Mouse (Mus musculus) mature B cell (primary cell): ENCODE data around the gene Phactr4.

Experiments
- in situ Hi-C: fragments of 300-500 bp; cut with MboI; formaldehyde crosslinking; loops from 2 replicates; pipeline ENCODE4 v1.14.3; 2019

Gene Phactr4

DNA sequence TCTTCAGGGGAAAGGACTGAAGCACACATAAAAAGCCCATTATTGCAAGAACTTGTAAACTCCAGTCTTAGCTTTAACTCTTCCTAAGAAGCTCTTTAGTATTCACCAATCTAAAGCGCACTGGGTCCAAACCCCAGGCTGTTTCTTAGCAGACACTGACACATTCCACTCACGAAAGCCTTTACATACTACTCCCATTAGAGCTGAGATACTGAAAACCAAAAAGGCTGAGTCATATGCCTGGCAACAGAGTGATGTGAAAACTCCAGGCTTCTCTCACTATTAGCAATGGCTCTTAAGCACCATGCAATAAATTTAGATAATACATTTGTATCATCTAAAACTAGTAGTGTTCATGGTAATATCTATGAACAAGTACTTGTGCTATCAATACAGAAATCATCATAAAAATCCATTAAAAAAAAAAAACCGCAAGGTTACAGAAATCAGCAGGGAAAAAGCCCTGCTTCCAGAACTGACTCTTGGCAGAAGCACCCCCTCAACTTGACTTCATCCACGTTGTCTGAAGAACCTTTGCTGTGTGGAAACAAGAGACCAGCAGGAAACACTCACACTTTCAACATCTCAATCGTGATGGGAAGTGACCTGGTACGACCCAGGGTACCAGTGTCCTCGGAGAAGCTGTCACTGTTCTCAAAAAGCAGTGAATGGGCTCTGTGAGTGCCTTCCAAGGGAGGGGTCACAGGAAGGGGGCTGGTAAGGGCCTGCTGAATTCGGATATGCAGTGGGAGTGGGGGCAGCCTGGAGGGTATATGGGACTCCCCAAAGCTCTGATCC is 52.1 kb downstream of the Phactr4 start:
- in situ Hi-C loops = no loop called here

DNA sequence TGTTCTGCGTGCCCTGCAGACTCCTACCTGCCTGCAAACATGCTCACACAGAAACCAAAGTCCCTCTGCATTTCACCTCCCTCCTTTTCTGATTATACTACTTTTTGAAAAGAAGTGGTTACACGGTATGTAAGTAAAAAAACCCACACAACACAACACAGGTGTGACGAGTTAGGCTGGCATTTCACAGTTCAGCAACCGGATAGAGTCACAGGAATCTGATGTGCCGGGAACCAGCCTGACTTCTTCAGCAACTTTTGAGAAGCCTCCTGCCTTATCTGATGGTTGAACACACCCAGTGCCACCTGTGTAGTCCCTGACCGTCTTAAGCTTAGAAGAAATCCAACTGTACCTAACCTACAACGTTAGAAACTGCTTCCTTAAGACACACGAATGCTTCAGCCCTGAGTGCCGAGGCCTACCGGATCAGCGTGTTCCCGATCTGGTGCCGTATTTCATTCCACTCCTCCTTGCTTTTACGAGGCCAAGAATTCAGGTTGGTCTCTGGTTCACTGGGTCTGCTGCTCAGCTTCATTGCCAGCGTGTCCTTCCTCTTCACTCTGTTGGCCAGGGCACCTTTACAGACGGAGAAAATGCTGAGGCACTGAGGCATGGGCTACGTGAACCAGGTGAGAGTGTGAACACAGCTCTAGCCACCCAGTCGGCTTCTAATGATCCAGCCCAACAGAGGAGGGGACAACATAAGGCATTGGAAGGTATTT is 54.6 kb downstream of the Phactr4 start:
- in situ Hi-C loops = no loop called here

DNA sequence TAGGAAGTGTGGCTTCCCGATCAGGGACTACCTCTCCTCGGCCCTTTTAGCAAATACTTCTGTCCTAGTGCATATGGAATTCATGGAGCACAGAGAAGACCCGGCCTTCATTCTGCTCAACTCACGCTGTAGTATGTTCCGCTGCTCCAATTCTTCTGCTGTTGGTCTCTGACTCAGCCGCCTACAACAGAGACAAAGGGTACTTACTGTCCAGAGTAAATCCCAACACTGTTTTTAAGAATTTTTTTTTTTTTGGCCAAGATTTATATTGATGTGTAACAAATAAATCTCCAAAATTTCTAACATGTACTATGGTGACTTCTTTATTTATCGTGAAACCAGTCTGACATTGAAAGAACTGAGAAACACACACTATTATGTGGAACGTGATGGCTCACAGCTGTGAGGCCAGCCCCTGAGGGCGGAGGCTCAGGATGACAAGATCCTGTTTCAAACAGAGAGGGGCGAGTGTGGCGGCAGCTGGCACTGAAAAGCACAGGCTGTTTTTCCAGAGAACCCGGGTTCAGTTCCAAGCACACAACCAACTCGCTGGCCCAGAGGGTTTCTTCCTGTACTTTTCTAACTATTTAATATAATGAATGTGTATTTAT is 56.7 kb downstream of the Phactr4 start:
- in situ Hi-C loops = no loop called here

DNA sequence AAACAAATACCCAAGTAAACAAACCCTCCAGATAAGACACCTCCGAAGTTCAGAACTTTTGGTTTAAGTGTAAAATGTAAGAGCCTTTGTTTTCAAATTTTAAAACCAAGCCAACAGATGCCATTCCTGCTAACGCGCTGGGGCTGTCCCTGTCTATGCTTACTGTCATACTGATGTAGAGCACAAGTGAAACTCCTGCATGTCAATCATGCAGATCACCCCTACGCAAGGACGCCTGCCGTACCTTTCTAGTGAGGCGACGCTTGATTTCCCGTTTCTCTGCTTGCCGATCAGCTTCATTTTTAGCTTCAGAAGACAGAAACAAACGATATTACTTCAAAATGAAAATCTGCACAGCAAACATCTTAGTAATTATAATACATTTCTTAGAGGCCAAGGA is 58.8 kb downstream of the Phactr4 start:
- in situ Hi-C loops = no loop called here

DNA sequence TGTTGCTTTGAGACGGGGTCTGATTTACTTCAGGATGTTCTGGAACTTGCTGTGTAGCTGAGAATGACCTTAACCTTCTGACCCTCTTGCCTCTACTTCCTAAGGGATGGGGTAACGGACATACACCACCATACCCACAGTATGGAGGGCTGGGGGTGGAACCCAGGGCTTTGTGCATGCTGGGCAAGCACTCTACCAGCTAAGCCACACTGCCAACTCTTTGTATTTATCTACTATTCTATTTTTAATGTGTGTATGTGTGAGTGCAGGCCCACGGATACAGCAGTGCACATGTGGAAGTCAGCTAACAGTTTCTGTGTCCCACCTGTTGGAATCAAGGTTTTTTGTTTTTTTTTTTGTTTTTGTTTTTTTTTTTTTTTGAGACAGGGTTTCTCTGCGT is 62.8 kb downstream of the Phactr4 start:
- in situ Hi-C loops = no loop called here

DNA sequence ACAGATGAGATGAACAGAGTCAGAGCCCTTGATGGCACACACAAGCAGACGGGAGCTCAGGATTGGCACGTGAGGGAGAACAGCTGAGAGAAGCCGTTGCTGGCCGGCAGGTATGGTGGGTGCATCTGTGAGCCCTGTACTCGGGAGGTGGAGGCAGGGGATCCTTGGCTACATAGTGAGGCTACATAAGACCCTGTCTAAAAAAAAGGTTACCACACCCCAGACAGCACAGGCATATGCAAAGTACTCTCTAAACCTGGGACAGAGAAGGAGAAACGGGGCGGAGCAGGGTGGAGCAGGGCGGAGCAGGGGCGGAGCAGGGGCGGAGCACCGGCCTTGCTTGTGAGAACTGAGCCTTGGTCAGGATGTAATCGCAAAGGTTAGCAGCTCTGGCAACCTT is 66.1 kb downstream of the Phactr4 start:
- in situ Hi-C loops = no loop called here

DNA sequence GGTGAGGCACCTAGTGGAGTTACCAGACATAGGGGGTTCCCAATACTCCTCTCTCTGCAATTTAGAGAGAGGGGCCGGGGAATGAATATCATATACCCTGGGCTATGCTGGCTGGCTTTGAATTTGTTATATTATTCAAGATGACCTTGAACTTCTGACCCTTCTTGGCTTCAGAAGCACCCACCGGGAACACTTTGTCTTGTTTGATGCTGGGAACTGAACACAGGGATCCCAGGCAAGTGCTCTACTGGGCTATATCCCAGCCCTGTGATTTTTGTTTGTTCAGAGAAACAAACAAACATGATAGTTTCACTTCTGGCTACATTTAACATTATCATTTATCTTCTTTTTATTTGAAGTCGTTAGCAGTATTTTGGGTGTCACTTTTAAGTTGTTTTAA is 66.9 kb downstream of the Phactr4 start:
- in situ Hi-C loops = no loop called here

DNA sequence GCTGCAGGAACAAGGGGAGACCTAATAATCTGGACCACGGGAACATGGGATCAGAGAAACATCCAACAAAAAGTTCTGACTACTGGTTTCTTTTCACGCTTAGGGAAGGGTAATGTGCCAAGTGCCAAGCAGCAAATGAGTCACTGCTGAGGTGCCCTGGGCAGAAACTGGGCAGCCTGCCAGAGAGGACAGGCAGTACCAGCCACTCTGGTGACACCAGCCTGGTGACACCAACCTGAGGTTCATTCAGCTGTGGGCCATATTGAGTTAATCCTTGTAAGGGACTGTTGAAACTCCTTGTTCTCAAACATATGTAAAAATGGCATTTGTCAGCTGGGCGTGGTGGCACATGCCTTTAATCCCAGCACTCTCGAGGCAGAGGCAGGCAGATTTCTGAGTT is 67.7 kb downstream of the Phactr4 start:
- in situ Hi-C loops = no loop called here

DNA sequence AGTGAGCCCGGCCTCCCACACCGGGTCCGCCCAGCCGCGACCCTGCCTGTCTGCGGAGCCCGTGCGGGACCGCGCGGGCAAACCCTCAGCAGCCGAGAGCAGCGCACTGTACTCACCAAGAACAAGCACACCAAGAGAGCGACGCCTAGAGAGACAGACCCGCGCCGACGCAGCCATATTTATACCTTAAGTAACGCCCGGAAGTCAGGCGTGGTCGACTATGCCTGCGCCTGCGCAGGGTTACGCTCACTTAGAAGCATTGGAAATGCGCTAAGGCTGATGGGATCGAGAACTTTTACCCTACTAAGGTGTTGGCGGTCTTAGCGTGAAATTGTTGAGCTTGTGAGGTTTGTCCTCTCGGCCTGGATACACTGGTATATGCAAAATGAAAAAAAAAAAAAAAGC is 68.8 kb downstream of the Phactr4 start, which contains the start of gene Rcc1:
TSS of gene Rcc1 (minus strand) at position 125 of the 405 bp plus-strand sequence.
- in situ Hi-C loops = no loop called here

DNA sequence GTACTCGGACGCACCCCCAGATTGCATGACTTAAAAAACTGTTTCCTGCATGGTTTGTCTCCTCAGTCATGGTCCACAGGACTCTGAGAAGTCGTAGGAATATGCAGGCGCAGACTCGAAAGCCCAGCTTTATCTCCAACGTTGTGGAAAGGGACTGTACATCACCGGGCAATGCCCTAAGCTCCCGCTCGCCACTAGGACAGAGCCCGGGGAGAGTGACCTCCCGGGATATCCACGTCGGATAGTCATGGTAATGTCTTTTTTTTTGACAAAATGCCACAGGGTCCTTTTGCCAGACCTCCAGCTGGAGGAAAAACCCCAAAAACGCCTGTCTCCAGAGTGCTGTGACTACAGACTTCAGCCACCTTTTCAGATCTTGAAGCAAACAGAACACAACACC is 69.5 kb downstream of the Phactr4 start:
- in situ Hi-C loops = no loop called here

DNA sequence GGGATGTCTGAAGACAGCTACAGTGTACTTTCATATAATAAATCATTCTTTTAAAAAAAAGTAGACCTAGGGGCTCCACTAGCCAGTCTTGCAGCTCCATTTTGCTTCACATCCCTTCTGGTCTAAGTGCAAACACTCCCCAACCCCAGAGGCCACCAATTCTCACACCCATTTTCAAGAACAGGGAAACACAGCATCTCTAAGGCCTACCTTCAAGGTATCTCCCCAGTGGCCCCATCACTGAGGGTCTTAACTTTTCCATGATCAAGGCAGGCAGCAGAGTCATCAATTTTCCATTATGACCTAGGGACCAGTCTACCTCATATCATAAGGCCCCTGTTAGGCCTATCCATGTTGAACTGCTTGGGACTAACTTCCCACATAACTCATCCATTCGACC is 70.9 kb downstream of the Phactr4 start:
- in situ Hi-C loops = no loop called here

DNA sequence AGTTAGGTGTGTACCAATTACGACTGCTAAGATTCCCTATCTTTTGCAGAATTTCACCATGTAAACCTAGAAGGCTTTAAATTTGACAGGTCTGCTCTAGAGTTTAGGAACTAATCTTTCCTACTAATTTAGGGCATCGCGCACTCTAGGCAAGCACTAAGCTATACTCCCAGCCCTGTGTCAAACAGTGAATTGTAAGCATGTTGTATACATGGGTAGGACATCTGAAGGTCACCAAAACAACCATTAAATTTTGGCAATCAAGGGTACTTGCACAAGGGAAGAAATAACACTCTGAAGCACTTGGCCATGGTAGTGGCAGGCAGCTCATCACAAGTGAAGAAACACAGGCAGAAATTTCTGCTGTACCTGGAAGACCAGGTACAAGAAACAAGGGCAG is 71.4 kb downstream of the Phactr4 start:
- in situ Hi-C loops = no loop called here

DNA sequence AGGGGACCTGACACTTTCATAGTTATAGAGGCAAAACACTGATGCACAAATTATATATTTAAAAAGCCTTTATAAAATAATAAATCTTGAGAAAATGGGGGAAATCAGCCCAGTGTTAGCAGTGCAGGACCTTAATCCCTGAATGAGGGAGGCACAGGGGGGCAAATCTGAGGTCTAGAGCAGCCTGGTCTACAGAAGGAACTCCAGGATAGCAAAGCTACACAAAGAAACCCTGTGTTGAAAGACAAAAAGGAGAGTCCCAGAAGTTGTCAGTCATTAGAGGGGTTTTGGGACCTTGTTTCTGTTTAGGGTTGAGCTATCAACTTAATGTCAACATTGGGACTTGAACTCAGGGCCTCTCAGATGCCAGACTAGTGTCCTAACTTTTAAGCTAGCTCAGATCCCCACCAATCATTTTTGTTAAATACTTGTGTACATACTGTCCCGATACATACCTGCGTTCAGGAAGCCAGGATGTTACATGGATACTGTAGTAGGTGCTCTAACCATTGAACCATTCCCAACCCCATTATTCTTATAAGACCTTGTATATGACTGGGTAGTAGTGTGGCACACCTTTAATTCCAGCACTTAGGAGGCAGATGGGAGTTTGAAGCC is 72.1 kb downstream of the Phactr4 start:
- in situ Hi-C loops = no loop called here

DNA sequence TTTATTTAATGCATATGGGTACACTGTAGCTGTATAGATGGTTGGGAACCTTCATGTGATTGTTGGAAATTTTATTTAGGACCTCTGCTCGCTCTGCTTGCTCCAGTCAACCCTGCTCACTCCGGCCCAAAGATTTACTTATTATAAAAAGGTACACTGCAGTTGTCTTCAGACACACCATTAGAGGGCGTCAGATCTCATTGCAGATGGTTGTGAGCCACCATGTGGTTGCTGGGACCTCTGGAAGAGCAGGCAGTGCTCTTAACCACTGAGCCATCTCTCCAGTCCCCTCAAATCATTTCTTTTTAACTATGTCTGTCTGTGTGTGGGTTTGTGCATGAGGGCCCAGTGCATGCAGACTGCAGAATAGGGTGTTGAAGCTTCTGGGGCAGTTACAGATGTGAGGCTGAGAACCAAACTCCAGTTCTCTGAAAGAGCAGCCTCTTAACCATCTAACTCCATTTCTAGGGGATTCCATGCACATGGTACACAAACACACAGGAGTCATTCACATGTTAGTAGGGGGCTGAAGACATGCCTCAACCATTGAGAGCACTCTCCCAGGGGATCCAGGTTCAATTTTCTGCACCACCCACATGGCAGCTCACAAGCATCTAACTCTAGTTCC is 72.7 kb downstream of the Phactr4 start:
- in situ Hi-C loops = loop anchor here (10.0 kb wide), 1 partner anchor 135 kb away; the partner anchor contains the start of gene Ythdf2

DNA sequence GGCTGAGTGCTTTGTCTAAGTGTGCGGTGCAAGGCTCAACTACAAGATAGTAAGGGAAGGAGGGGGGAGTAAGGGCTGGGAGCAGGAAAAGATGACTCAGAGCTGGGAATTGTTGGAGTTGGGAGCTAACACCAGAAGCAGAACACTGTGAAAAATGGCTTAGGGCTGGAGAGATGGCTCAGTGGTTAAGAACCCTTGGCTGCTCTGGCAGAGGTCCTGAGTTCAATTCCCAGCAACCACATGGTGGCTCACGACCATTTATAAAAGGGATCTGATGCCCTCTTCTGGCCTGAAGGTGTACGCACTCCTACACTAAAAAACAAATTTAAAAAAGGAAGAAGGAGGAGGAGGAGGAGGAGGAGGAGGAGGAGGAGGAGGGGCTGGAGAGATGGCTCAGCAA is 75.6 kb downstream of the Phactr4 start:
- in situ Hi-C loops = loop anchor here (10.0 kb wide), 1 partner anchor 132 kb away; the partner anchor contains the start of gene Ythdf2

DNA sequence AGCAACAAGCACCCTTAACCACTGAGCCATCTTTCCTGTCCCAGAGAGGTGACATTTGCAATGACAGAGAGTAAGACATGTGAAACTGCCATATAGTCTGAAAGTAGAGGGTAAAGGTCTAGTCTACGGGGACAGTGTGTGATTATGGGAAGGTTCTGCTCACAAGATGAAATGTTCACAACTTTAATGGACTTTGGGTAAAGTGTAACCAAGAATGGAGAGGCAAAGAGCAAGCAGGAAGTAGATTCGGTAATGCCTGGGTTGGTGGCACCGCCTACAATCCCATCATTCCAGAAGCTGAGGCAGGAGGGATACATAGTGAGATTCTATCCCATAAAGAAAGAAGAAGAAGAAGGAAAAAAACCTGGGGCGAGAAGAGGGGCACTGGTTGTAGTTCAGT is 76.0 kb downstream of the Phactr4 start:
- in situ Hi-C loops = loop anchor here (10.0 kb wide), 1 partner anchor 131 kb away; the partner anchor contains the start of gene Ythdf2

DNA sequence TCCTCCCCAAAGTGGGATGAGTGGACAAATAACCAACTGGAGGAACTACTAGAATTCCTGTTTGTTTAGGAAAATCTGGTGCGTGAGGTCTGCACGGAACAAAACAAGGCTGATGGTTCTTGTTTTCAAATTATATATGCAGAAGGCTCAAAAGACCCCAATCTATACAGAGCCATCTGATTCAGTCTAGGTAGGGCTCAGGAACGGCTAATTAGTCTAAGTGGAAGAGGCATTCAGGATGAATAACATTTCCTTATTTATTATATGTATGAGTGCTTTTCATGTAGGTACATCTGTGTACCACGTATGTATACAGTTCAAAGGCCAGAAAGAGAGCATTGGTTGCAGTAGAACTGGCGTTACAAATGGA is 76.5 kb downstream of the Phactr4 start:
- in situ Hi-C loops = loop anchor here (10.0 kb wide), 1 partner anchor 131 kb away; the partner anchor contains the start of gene Ythdf2

DNA sequence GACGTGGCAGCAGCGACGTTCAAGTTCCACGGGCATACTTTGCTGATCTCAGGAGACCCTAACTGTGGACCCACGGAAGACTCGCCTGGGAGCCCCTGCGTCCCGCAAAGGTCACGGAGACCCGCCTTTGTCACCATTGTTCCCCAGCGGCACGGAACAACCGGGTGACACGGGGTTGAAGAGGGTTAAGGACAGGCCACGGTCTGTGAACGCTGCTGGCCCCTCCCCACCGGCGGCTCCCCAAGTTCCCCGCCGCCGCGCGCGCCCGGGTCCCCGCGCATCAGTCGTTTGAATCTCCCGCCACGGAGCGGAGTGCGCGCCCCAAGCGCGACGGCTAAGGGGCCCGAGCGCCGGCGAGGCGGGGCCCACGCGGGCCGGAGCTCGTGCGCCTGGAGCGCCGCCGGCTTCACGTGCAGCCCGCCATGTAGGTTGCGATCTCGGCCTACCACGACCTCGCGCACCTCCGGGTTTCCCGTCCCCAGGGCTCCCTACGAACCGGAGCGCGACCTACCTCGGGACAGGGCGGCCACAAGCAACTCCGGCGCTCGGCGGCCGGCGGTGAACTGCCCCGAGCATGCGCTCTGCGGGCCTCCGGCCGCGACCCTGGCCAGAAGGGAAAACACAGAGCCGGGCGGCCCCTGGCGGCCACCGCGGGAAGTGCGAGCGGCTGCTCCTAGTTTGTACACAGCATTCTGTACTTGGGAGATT is 77.0 kb downstream of the Phactr4 start:
- in situ Hi-C loops = loop anchor here (10.0 kb wide), 1 partner anchor 130 kb away; the partner anchor contains the start of gene Ythdf2

DNA sequence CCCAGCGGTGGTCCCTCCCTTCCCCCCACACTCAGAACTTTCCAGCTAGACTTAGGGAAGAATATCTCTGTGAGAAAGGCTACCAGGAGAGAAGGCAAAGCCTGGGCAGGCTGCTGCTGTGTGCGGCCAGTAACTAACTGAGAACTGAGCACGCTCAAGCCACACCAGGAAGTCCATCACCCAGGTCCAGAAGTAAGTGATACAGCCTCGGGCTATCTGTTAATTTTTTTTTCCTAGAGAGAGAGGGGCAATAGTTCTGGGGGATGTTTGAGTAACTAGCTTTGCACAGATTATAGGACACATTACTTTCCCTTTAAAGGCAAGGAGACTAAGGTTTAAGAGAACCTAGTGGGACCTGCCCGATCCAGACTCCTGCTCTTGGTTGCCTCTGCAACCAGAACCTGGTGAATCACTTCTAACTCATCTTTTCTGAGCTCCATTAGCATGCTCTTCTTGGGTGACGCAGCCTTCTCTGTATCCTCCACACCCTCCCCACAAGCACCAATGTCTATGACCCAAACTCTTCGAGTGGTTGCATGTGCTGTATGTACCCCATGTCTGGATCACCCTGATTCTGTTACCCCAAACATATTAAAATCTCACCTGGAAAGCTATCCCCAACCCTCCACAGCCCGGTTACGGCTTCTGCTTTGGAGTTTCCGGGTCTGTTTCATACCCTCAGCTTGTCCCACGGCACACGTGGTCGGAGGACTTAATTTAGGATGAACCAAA is 77.7 kb downstream of the Phactr4 start:
- in situ Hi-C loops = loop anchor here (10.0 kb wide), 1 partner anchor 130 kb away; the partner anchor contains the start of gene Ythdf2

DNA sequence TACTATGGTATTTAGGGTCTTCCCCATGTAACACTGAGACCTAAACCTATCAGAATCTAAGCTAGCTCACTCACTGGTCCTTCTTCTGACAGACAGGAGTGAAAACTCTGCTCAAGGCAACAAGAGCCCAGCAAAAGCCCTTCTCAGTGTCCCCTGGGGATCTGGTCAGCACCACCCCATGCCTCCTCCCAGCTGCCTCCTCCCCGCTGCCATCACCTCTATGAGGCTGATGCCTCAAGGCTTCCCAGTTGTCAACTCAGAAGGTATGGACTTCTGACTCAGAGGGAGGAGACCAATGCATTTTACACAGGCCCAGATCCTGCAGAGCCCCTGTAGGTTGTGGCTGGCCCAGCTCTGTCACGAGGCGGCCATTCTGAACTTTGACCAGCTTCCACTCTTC is 80.8 kb downstream of the Phactr4 start:
- in situ Hi-C loops = loop anchor here (10.0 kb wide), 1 partner anchor 127 kb away; the partner anchor contains the start of gene Ythdf2
